Mouse (Mus musculus): ENCODE results near the gene Cnn3.

- no peak for TF ChIP-seq POLR2A (IDR thresholded peaks at IDR 0.05; ENCODE audit: insufficient read depth, low read depth, low read length)
- no peak for TF ChIP-seq CTCF (IDR thresholded peaks at IDR 0.05; ENCODE audit: insufficient read depth, low read depth, low read length)
These were observed 36.9 kb upstream of the Cnn3 start for GRCm38 (mm10) chr3:121389366-121389765.

Measured in olfactory bulb, adult 2 months (tissue).